Mouse (Mus musculus): ENCODE results near the gene Foxj2. TPM values are rescaled to one million over a fixed set of nuclear protein-coding genes. Genes with fewer than 3 reads are reported as not detected.

The Foxj2 gene
- polyA plus RNA-seq, 1 experiment from 2014 or later, result 2.3 TPM

GRCm38 (mm10) chr6:122892442-122893049 lies 72.8 kb downstream of the Foxj2 start:
- WGBS, result 21% methylated on average over 2 of the region's 2 CpGs
- H3K27ac ChIP-seq, result no peak overlapping the region
- no peaks in the 10 kb centered on the region for H3K4me1 ChIP-seq
- no peaks in the 10 kb centered on the region for H3K27me3 ChIP-seq (ENCODE audit: poor library complexity, severe bottlenecking)
- peak; percentile 40 for DNase-seq (ENCODE audit: extremely low spot score, low spot score)
- H3K9me3 ChIP-seq, result no peaks in the 10 kb centered on the region
- H3K4me3 ChIP-seq, result no peak overlapping the region
- peaks cover 36% of the 10 kb centered on the region for H3K36me3 ChIP-seq (replicated peaks)

Small RNA genes lying within 50 kb of the gene (microRNA-seq; reads per million reads assigned to microRNA genes)
- not detected for gene Mir7231

Other genes starting within 250 kb of the Foxj2 start
- 1.4 and 1.5 TPM in 2 replicates for gene Apobec1, start 217.5 kb upstream of the Foxj2 start, polyA plus RNA-seq (2016; fragmentation: Nextera tagmentation; extraction: Ambion mirVana)
- gene Gdf3, start 209.8 kb upstream of the Foxj2 start, polyA plus RNA-seq (2016; fragmentation: Nextera tagmentation; extraction: Ambion mirVana), result 0.09 TPM in 1 of 2 replicates, not detected in the other
- gene Dppa3, start 193.5 kb upstream of the Foxj2 start, polyA plus RNA-seq (2016; fragmentation: Nextera tagmentation; extraction: Ambion mirVana), result not detected in 2 replicates
- gene Nanog, start 112.4 kb upstream of the Foxj2 start, polyA plus RNA-seq (2016; fragmentation: Nextera tagmentation; extraction: Ambion mirVana), result 0.15 and 0.47 TPM in 2 replicates
- 67.3 and 70.7 TPM in 2 replicates for gene Slc2a3, start 18.3 kb upstream of the Foxj2 start, polyA plus RNA-seq (2016; fragmentation: Nextera tagmentation; extraction: Ambion mirVana)
- gene C3ar1, start 36.2 kb downstream of the Foxj2 start, polyA plus RNA-seq (2016; fragmentation: Nextera tagmentation; extraction: Ambion mirVana), result 0.89 and 1.1 TPM in 2 replicates
- 51.1 and 52.6 TPM in 2 replicates for gene Necap1, start 54.6 kb downstream of the Foxj2 start, polyA plus RNA-seq (2016; fragmentation: Nextera tagmentation; extraction: Ambion mirVana)
- gene Clec4a1, start 101.9 kb downstream of the Foxj2 start, polyA plus RNA-seq (2016; fragmentation: Nextera tagmentation; extraction: Ambion mirVana), result 0.58 and 0.68 TPM in 2 replicates
- 0.36 TPM in 1 of 2 replicates, not detected in the other for gene Clec4a3, start 132.6 kb downstream of the Foxj2 start, polyA plus RNA-seq (2016; fragmentation: Nextera tagmentation; extraction: Ambion mirVana)
- not detected in 2 replicates for gene Clec4a4, start 170.5 kb downstream of the Foxj2 start, polyA plus RNA-seq (2016; fragmentation: Nextera tagmentation; extraction: Ambion mirVana)
- gene Clec4b1, start 230.0 kb downstream of the Foxj2 start, polyA plus RNA-seq (2016; fragmentation: Nextera tagmentation; extraction: Ambion mirVana), result not detected in 2 replicates